Mouse (Mus musculus) kidney, postnatal 14 days (tissue): ENCODE results near the gene Oscp1.

Experiments used
- DNase-seq: peaks from one replicate; pipeline ENCODE4 v3.0.0; 2022; ENCODE audit warnings: mixed read lengths

The Oscp1 gene

DNA sequence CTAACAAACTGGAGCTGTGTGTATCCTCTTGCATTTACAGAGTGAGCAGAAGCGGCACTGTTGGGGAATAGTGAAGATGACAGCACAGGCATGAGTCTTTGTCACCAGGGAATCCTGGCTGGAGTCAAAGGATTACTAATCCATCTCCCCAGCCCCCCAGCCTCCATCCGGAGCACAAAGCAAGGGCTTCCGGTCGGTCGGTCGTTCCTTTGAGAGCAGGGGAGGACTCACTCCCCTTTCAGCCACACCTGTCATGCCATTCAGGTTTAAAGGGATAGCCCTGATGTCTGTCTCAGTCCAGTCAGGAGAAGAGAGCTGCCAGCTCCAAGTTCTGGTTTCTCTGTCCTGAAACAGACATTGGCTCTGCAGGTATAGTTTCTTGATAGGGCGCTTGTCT, 52.8 kb downstream of the Oscp1 start:
- DNase-seq: peak; percentile 62

DNA sequence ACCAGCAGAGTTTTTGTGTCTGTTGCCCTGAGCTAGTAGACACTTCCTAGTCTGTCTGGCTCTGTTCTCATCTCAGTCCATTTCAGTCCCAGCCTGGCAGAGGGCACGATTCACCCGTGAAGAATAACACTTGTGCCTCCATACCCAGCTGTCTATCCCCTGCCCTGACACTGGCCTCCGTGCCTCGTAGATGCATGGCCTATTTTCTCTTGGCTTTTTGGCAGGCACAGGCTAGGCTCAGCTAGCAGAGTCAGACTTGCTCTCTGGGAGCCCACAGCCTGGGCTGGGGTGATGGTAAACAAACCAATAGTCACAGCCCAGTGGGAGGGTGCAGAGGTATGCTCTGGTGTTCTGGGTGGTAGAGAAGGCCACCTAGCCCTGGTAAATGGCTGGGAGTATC, 54.9 kb downstream of the Oscp1 start:
- DNase-seq: no peak

DNA sequence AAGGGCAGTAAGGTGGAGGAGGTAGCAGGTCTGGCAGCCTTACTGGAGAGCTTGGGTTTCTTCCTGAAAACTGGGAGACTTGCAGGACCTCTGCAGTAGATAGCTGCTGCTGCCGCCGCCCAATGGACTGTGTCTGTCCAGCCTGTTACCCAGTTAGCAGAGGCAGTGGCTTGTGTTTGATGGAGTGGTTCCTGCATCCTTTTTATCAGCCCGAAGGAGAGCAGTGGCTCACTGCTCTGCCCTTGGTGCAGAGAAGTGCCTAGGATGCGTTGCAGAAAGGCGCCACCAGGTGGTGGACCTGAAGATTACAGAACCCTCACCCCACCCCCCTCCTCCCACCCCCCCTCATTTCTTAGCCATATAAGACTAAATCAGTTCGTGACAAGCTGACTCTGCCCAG, 55.6 kb downstream of the Oscp1 start:
- DNase-seq: peak; percentile 77

DNA sequence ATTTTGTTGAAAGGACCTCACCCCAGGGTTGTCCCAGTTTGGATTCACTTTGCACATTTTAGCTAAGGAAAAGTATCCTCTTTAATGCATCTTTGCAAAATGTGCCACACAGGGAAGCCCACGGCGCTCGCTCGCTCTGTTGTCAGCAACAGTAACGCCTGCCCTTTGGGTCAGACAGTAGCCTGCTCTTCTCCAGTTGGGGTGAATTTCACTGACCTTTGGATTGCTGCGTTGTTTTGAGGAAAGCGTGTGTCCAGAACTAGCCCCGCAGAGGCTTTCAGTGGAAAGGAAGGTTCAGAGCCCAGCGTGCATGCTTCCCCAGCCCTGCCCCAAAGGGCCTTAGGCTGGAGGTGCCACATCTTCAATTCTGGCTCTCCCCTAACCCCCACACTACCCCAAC, 57.0 kb downstream of the Oscp1 start:
- no peak for DNase-seq

DNA sequence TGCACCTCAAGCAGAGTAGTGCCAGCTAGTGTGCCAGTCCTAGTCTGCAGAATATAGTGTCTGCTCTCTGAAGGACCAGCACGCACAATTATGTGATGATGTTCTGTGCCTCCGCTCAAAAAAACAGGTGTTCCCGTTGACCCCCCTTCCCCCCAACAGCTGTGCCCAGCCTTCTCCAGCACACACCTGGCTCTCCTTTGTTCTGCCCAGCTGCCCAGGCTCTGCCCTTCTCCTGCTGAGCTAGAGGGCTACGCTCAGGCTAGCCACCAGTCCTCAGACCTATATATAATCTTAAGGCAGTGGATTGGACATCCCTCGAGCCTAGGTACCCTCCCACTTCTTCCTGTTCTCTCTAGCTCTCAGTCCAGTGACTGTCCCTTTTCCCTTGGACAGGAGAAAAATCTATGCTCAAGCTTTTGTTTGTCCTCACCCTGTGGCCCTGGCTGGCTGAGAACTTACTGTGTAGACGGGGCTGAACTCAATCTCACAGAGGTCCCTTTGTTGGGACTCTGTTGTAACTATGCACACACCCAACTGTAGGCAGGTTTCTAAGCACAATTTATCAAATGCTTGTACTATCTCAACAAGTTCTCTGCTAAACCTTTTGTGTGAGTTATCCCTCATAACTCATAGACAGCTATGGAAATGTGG, 57.6 kb downstream of the Oscp1 start:
- no peak for DNase-seq

DNA sequence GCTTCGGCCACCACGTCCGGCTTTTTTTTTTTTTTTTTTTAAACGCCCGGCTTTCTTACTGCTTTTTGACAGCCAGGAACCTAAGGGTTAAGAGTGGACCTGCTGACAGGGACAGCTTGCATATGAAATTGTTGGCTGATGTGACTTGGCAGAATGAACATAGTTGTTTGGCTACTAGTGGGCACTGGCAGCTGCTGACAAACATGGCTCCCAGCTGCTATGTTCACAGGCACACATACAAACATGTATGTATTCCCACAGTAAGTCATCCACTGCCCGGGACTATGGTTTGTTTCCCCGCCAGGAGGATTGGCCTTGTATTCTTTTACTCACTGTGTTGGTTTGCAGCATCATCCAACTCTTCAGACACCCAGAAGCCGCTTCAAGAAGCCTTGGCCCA, 58.8 kb downstream of the Oscp1 start:
- no peak for DNase-seq

DNA sequence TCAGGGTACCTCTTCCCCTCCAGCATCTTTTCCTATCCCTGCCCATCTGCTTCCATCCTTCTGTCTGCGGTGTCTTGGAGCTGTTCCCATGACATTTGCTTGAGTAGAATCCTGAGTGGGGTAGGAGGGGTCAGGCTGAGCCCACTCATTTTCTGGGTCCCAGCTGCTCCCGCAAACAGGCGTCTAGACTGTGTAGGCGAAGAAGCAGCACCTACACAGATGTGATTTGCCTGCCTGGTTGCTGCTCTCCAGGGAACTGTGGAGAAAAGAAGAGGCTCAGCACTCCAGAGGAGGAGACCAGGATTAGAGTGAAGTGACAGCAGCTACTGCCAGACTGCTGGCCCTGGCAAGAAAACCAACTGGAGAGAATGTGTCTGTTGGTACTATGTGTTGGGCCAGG, 60.3 kb downstream of the Oscp1 start:
- DNase-seq: no peak

DNA sequence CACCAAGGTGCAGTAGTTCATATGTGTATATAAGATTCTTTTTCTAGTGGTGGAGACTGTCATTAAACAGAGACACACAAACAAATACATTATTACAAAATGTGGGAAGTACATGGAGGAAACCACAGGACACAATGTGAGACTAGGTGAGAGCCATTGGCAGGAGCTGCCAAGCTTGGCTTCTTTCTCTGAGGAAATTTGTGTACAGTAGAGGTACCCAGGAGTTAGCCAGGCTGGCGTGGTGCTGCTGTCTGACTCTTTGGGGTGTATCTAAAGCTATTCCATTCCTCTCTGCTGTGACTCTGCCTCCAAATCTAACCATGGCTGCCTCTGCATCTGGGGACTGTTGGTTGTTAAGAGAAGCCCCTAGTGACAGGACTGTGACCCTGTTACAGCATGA, 60.7 kb downstream of the Oscp1 start:
- no peak for DNase-seq

DNA sequence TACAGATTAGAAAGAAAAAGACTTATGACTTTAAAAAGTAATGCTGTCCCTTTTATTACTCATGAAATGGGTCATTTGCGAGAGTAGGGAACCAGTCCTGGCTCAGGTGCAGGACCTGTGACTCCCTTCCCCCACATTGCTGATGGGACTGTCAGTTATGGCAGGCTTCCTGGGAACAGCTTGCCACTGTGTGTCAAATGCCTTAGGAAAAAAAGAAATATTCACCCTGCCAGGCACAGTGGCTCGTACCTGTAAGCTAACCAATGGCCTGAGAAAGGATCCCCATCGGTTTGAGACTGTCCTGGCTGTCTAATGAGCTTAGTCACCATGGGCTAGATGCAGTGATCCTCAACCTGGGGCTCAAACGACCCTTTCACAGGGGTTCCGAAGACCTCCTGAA, 61.7 kb downstream of the Oscp1 start:
- no peak for DNase-seq

DNA sequence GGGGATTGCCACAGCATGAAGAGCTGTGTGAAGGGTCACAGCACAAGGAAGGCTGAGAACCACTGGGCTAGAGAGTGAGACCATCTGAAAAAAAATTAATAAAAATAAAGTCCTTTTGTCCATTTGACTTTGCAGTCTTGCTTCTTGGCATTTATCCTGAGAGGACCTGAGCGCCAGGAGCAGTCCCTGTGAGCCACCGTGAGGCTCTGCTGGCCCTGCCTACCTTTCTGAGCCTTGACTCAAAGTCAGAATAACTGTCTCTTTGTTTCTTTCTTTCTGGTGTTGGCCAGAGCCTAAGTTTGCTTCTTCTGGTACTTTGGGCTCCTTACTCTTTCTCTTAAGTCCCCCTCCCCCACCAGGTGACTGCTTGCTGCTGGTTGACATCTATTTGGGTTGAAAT, 62.1 kb downstream of the Oscp1 start:
- no peak for DNase-seq

DNA sequence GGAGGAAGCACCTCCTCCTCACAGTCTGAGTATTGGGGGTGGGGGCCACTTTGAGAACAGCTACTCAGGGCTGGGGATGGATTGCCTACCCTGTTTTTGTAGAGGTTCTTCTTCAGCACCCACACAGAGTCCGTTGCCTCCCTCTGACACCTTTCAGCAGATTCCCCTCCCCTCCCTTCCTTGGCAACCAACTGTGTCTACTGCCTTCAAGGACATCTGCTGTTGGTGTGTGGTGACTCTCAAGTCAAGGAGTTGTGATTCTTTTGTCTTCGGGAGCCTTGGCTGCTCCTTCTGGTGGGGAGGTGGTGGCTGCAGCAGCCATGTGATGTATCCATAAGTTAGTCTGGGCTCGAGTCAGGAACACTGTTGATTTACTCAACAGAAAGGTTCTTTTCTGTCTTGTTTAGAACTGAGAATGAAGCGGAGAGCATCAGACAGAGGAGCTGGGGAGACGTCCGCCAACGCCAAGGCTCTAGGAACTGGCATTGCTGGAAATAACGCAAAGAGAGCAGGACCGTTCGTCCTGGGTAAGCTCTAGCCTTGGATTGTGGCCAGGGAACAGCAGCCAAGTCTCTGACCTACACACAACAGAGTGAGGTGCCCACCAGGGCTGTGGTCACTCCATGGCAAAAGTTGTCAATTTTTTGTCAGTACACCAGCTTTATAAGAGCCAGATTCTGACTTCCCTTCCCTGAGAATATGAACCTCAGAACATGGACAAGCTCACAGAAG, 65.1 kb downstream of the Oscp1 start:
- DNase-seq: no peak

DNA sequence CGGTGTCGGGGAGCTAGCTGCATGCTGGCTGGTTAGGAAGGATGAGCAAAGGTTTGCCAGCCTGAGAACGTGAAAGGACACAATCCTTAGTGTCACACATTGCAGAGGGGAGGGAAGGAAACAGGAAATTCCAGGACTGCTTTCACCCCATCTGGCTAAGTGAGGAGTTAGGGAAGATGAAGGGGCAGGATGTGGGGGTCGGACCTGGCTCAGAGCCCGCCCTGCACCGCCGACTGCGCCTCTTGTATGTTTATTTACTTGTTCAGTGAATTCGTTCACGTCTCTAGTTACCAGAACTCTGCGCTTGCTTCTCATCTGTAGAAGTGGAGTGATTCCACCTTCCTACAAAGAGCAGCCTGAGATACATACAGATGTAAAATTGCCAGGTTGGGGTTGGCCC, 72.1 kb downstream of the Oscp1 start:
- DNase-seq: peak; percentile 80

DNA sequence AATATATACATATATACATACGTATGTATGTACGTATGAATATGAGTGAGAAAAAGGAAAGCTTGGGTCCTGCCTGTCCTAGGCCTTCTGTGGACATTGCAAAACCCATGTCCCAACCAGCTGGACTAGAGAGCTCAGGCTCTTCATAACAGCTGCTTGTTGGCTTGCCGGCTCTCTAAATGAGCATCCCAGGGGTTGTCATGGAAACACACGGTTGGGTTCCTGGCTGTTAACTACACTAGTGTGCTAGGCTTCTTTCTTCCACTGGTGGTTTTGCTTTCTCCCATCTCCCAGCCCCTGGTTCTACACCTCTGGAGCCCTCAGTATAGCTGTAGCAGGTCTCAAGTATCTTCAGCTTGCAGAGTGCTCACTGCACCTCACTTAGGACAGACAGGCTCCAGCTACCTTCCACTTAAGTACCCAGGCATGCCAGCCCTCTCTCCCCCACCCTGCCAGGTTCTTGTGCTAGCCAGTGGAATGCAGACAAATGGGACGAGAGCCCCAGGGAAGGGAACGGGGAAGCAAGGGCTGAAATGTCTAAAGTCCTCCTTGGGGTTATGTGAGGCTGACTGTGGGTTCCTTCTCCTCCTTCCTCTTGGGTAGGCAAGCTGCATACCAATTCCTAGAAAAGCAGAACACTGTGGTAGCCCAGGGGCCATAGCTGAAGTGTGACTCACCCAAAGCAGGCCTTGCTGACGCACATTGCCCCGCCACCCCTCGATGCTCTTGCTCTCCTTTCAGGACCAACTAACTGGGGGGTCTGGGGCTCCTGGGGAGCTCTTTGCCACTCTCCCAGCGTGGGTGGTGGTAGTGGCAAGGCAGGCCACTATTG, 73.1 kb downstream of the Oscp1 start:
- DNase-seq: peak; percentile 61

DNA sequence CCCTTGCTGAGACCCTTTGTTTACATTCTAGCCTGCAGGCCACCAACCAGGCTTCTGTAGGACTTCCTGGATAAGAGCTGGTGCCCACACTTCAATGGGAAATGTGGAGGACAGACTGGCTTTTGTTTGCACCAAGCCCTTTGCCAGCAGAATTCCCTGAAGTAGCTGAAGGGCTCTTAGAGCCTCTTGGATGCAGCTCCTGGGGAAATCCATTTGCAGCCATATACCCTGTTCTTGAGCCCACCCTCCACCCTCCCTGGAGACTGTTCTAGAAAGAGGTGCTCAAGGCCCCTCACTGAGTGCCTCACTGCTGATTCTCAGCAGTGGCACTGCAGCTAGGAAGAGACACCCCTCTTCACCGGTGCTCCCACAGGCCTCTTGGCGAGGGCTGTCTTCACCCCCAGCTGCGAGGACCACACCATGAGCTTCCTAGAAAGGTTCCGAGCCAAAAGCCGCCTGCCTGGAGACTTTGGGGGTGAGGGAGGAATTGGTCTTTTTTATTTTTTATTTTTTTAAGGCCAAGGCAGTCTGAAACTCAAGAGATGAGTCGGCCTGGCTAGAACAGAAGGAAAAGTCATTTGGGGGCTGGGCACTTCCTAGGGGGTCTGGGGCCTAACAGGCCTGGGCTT, 74.4 kb downstream of the Oscp1 start:
- DNase-seq: no peak

DNA sequence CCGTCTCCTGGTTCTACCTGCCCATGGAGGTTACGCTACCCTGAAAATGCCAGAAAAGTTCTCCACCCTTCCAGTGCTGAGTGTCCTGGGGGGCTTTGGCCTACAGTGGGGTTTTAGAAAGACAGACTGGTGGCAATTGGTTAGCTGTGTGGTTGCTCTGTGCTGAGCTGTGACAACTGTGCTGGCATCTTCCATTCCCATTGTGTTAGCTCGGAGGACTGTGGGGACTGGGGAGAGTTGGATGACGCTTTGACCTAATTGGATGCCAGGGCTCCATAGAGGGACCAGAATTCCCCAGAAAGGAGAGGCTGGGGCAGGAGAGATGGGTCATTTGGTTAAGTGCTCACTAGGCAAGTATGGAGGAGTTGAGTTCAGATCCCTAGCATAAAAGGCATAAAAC, 75.9 kb downstream of the Oscp1 start:
- DNase-seq: no peak

DNA sequence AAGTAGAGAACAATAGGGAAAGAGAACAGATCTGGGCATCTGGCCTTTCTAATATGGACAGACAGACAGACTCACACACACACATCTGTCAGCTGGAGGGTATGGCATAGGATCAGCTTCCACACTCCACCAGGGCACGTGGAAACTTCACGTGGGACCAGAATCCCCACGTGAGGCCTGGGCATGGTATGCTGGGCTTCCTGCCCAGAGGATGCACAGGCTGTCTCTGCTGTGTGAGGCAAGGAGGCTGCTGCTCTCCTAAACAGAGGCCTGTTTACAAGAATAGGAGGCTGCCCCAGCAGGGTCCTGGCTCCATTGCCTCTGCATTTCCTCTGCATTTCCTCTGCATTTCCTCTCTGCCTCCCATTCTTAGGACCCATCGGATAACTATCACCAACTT, 76.3 kb downstream of the Oscp1 start:
- no peak for DNase-seq

DNA sequence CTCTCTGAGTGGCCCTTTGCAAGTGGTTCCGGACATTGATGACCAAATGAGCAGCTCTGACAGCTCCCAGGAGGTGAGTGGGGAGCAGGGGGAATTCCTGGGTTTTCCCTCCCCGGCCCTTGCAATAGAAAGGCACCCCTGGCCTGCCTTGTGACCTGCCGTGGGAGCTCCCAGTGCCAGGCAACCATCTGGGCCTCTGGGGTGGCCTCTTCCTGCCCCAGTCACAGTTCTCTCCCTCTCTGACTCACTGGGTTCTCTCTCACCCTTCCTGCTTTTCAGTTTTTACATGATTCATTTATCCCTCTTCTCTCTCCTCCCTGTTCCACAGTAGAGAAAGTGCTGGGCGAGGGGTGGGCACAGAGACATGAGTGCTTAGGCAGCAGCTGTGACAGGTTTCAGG, 79.4 kb downstream of the Oscp1 start:
- no peak for DNase-seq

DNA sequence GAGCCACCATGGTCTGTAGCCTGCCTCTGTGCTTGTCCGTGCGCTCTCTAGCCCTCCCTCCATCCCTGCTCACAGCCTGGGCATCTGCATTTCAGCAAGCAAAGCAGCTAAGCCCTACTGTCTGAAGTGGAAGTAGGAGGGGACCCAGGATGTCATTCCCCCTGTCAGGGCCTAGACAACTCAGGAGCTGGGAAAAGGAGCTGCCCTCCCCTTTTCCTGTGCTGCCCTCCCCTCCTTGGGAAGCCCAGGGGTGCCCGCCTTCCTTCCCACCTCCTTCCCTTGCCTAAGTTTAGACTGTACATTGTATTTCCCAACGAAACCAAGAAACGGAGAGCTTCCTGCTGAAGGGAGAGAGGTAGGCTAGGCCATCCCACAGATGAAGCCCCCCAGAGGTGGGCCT, 82.7 kb downstream of the Oscp1 start:
- peak; percentile 55 for DNase-seq
